Mouse (Mus musculus): ENCODE measurements around the gene Rbm44.

DNA sequence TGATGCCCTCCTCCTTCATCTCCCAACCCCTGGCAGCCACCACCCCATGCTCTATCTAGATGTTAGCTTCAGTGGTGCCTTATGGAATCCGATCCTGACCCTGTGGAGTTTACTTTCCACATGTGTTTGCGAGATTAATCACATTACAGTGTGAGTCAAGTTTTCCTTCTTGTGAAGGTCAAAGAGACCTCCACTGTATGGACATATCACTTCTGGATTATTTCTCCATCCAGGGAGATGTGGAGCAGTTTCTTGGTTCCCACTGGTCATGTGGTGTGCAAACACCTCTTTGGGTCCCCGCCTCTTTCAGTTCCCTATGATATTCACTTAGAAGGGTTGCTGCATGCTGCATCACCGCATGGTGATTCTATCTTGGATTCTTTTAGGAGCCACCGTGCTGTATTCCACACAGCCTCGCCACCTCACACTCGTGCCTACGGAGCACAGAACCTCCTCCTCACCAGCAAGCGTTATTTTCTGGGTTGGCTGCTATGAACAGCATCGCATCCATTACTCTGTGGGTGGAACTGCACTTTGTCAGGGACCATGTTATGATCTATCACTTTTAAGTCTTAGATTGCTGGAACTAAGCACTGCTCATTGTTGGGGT lies 44.1 kb downstream of the Rbm44 start:
- no peak for TF ChIP-seq GATA1 (IDR thresholded peaks at IDR 0.05; ENCODE audit: borderline replicate concordance, low read length)
- TF ChIP-seq FLI1 (IDR thresholded peaks at IDR 0.05; ENCODE audit: low read length): no peak

All from megakaryocyte, embryonic 14.5 days (primary cell).